10 mouse cellular contexts compared by ENCODE assay signal in genomic region chr17:48300199-48300598, GRCm38 (mm10). TPM values are rescaled to one million over a fixed set of nuclear protein-coding genes. Genes with fewer than 3 reads are reported as not detected.
DNase-seq lines count a peak whose midpoint lies in the region; ATAC-seq and TF ChIP-seq lines count a peak whose summit lies in the region.
"Had no signal": no experiment of that assay in that cellular context is flagged by ENCODE, and none has a peak within 500 bp of the region (broad histone marks: within the 10 kb centered on the region; RNA-seq: fewer than 3 reads in every experiment).

No protein-coding gene starts in this region.

- no peak overlapping the region for H3K4me2 ChIP-seq in forebrain, embryonic 16.5 days (ENCODE audit: low read length)

- peak overlapping the region; percentile 22; the same call in 1 of the 2 replicates for H3K4me3 ChIP-seq in forebrain, embryonic 10.5 days
- no peak overlapping the region for H3K4me3 ChIP-seq in forebrain, embryonic 16.5 days (replicated peaks; ENCODE audit: low read length)
- H3K4me3 ChIP-seq in erythroblast, embryonic 14.5 days (replicated peaks) = peak overlapping the region; percentile 69
- H3K4me3 ChIP-seq in lung, adult 2 months (replicated peaks; ENCODE audit: extremely low read depth, low read depth, low read length) = peak overlapping the region; percentile 58

- H3K36me3 ChIP-seq in forebrain, embryonic 10.5 days (replicated peaks) = no peaks in the 10 kb centered on the region
- no peaks in the 10 kb centered on the region for H3K36me3 ChIP-seq in forebrain, embryonic 16.5 days (ENCODE audit: control insufficient read depth, insufficient read depth)
- H3K36me3 ChIP-seq in erythroblast, embryonic 14.5 days (ENCODE audit: control insufficient read depth) = peaks cover 26% of the 10 kb centered on the region

- no peak for DNase-seq in forebrain, embryonic 10.5 days (ENCODE audit: extremely low spot score, low spot score)
- no peak for DNase-seq in lung, adult 2 months
- peak; percentile 74 to 85 for DNase-seq in spleen, postnatal 4 days (ENCODE audit: low spot score in 2 of 2)
- DNase-seq in left cerebral cortex, adult 8-10 months (ENCODE audit: low spot score in 2 of 2) = no peak
- no peak for DNase-seq in cerebellum, postnatal 25 days
- DNase-seq in layer of hippocampus, postnatal 25 days (ENCODE audit: extremely low spot score in 1 of 2, low spot score in 1 of 2) = no peak
- DNase-seq: cerebellum, adult 2 months had no signal

- TF ChIP-seq CTCF in lung, adult 2 months (IDR thresholded peaks at IDR 0.05; ENCODE audit: insufficient read depth, low read length) = no peak

- peaks cover 21% of the 10 kb centered on the region for H3K4me1 ChIP-seq in forebrain, embryonic 10.5 days
- no peaks in the 10 kb centered on the region for H3K4me1 ChIP-seq in forebrain, embryonic 16.5 days (replicated peaks; ENCODE audit: control insufficient read depth, insufficient read depth, low read length)
- H3K4me1 ChIP-seq in erythroblast, embryonic 14.5 days (ENCODE audit: control insufficient read depth) = peaks cover 62% of the 10 kb centered on the region
- no peaks in the 10 kb centered on the region for H3K4me1 ChIP-seq in lung, adult 2 months (ENCODE audit: control insufficient read depth, insufficient read depth, low read length)

- 74% methylated on average over 7 of the region's 7 CpGs for WGBS in forebrain, embryonic 10.5 days
- WGBS in forebrain, embryonic 16.5 days = 76% methylated on average over 7 of the region's 7 CpGs
- 59% methylated on average over 7 of the region's 7 CpGs for WGBS in lung, adult 2 months

- no peak overlapping the region for H3K9ac ChIP-seq in forebrain, embryonic 16.5 days (replicated peaks; ENCODE audit: low read depth, low read length)

- no peaks in the 10 kb centered on the region for H3K27me3 ChIP-seq in forebrain, embryonic 10.5 days (ENCODE audit: poor library complexity, severe bottlenecking)
- H3K27me3 ChIP-seq in forebrain, embryonic 16.5 days (replicated peaks; ENCODE audit: control insufficient read depth, insufficient read depth, low read length) = no peaks in the 10 kb centered on the region
- no peaks in the 10 kb centered on the region for H3K27me3 ChIP-seq in erythroblast, embryonic 14.5 days (ENCODE audit: control insufficient read depth)

- H3K27ac ChIP-seq in forebrain, embryonic 10.5 days = peak overlapping the region; percentile 70
- H3K27ac ChIP-seq in forebrain, embryonic 16.5 days (ENCODE audit: low read length) = no peak overlapping the region

- no peak for TF ChIP-seq POLR2A in lung, adult 2 months (IDR thresholded peaks at IDR 0.05; ENCODE audit: borderline replicate concordance, extremely low read depth, low read depth, low read length)

- no peaks in the 10 kb centered on the region for H3K9me3 ChIP-seq in forebrain, embryonic 10.5 days
- H3K9me3 ChIP-seq in forebrain, embryonic 16.5 days (ENCODE audit: control insufficient read depth, low read length) = no peaks in the 10 kb centered on the region
- H3K9me3 ChIP-seq in erythroblast, embryonic 14.5 days (ENCODE audit: control insufficient read depth, low read length) = no peaks in the 10 kb centered on the region

- no peak for ATAC-seq in forebrain, embryonic 16.5 days

RNA-seq across cellular contexts. Expression of gene Treml2, which starts 0.9 kb away (rescaled TPM):
- polyA plus RNA-seq in forebrain, embryonic 10.5 days (2016; fragmentation: Nextera tagmentation; extraction: Ambion mirVana) = 0.42 and 0.57 TPM in 2 replicates
- 0.10 TPM in 1 of 2 replicates, not detected in the other for polyA plus RNA-seq in forebrain, embryonic 16.5 days (2015; fragmentation: Nextera tagmentation; extraction: Ambion mirVana)
- polyA plus RNA-seq in erythroblast, embryonic 14.5 days (2012) = 0.50 and 0.74 TPM in 2 replicates
- 3.0 and 6.0 TPM in 2 replicates for polyA plus RNA-seq in lung, adult 2 months (2012; rRNA removed)
- 1 to 10 TPM in 2 of 4 experiments, under 1 TPM in 2; 0.28 to 1.9 (median 0.87) TPM for total RNA-seq in left cerebral cortex, adult 8-10 months (2022)
- under 1 TPM; 0.15 to 0.40 TPM for total RNA-seq in layer of hippocampus, postnatal 25 days (2021)

RNA-seq across cellular contexts. Expression of gene B430306N03Rik, which starts 15.7 kb away (rescaled TPM):
- 0.06 TPM in 1 of 2 replicates, not detected in the other for polyA plus RNA-seq in forebrain, embryonic 10.5 days (2016; fragmentation: Nextera tagmentation; extraction: Ambion mirVana)
- not detected in 2 replicates for polyA plus RNA-seq in forebrain, embryonic 16.5 days (2015; fragmentation: Nextera tagmentation; extraction: Ambion mirVana)
- polyA plus RNA-seq in erythroblast, embryonic 14.5 days (2012) = 0.02 TPM in 1 of 2 replicates, not detected in the other
- 1.0 and 1.8 TPM in 2 replicates for polyA plus RNA-seq in lung, adult 2 months (2012; rRNA removed)
- total RNA-seq in left cerebral cortex, adult 8-10 months (2022) = under 1 TPM in 3 of 4 experiments, not detected in 1; 0.15 to 1.00 (median 0.16) TPM
- under 1 TPM in 1 of 2 experiments, not detected in 1; 0.12 TPM for total RNA-seq in layer of hippocampus, postnatal 25 days (2021)

RNA-seq across cellular contexts. Expression of gene Treml4, which starts 36.1 kb away (rescaled TPM):
- 0.11 TPM in 1 of 2 replicates, not detected in the other for polyA plus RNA-seq in forebrain, embryonic 10.5 days (2016; fragmentation: Nextera tagmentation; extraction: Ambion mirVana)
- polyA plus RNA-seq in forebrain, embryonic 16.5 days (2015; fragmentation: Nextera tagmentation; extraction: Ambion mirVana) = not detected in 2 replicates
- 0.06 and 0.27 TPM in 2 replicates for polyA plus RNA-seq in erythroblast, embryonic 14.5 days (2012)
- 8.0 and 11.7 TPM in 2 replicates for polyA plus RNA-seq in lung, adult 2 months (2012; rRNA removed)
- not detected for total RNA-seq in left cerebral cortex, adult 8-10 months (2022)
- total RNA-seq in layer of hippocampus, postnatal 25 days (2021) = not detected

RNA-seq across cellular contexts. Expression of gene Trem2, which starts 46.0 kb away (rescaled TPM):
- polyA plus RNA-seq in forebrain, embryonic 10.5 days (2016; fragmentation: Nextera tagmentation; extraction: Ambion mirVana) = 0.87 and 1.2 TPM in 2 replicates
- 2.9 and 3.4 TPM in 2 replicates for polyA plus RNA-seq in forebrain, embryonic 16.5 days (2015; fragmentation: Nextera tagmentation; extraction: Ambion mirVana)
- 0.22 and 0.46 TPM in 2 replicates for polyA plus RNA-seq in erythroblast, embryonic 14.5 days (2012)
- polyA plus RNA-seq in lung, adult 2 months (2012; rRNA removed) = 6.9 and 7.8 TPM in 2 replicates
- total RNA-seq in left cerebral cortex, adult 8-10 months (2022) = 100 to 1,000 TPM in 1 of 4 experiments, 10 to 100 TPM in 3; 12.6 to 115 (median 56.3) TPM
- total RNA-seq in layer of hippocampus, postnatal 25 days (2021) = 10 to 100 TPM; 10.5 to 13.0 TPM

RNA-seq across cellular contexts. Expression of gene Trem3, which starts 52.6 kb away (rescaled TPM):
- polyA plus RNA-seq in forebrain, embryonic 10.5 days (2016; fragmentation: Nextera tagmentation; extraction: Ambion mirVana) = not detected in 2 replicates
- polyA plus RNA-seq in forebrain, embryonic 16.5 days (2015; fragmentation: Nextera tagmentation; extraction: Ambion mirVana) = not detected in 2 replicates
- not detected in 2 replicates for polyA plus RNA-seq in erythroblast, embryonic 14.5 days (2012)
- 0.74 and 1.3 TPM in 2 replicates for polyA plus RNA-seq in lung, adult 2 months (2012; rRNA removed)
- under 1 TPM in 2 of 4 experiments, not detected in 2; 0.51 to 0.57 TPM for total RNA-seq in left cerebral cortex, adult 8-10 months (2022)
- total RNA-seq in layer of hippocampus, postnatal 25 days (2021) = not detected
- total RNA-seq: heart, adult 18-20 months had no signal
- polyA plus RNA-seq: cerebellum, adult 2 months had no signal

Comparison
In these comparisons a context has a peak if more than half of its experiments do, and no peak if none do; other contexts are left out.
1. DNase-seq: peak in spleen, postnatal 4 days (2 of 2); none in forebrain, embryonic 10.5 days (single experiment), lung, adult 2 months (single experiment), left cerebral cortex, adult 8-10 months (0 of 2), cerebellum, postnatal 25 days (0 of 2) and layer of hippocampus, postnatal 25 days (0 of 2).